ENCODE assay signal across 10 mouse cellular contexts in genomic region chr14:80039645-80040272, GRCm38 (mm10). TPM values are rescaled to one million over a fixed set of nuclear protein-coding genes. Genes with fewer than 3 reads are reported as not detected.
DNase-seq lines count a peak whose midpoint lies in the region; ATAC-seq and TF ChIP-seq lines count a peak whose summit lies in the region.
"Had no signal": no experiment of that assay in that cellular context is flagged by ENCODE, and none has a peak within 500 bp of the region (broad histone marks: within the 10 kb centered on the region; RNA-seq: fewer than 3 reads in every experiment).

No protein-coding gene starts in this region.

- H3K4me2 ChIP-seq in lung, embryonic 14.5 days = no peak overlapping the region
- no peak overlapping the region for H3K4me2 ChIP-seq in hindbrain, embryonic 14.5 days (replicated peaks)
- no peak overlapping the region for H3K4me2 ChIP-seq in stomach, embryonic 16.5 days (ENCODE audit: low read depth, low read length)

- no peaks in the 10 kb centered on the region for H3K27me3 ChIP-seq in lung, embryonic 14.5 days (ENCODE audit: insufficient read depth, low read length)
- H3K27me3 ChIP-seq in hindbrain, embryonic 14.5 days (ENCODE audit: control insufficient read depth, insufficient read depth, low read length) = no peaks in the 10 kb centered on the region
- H3K27me3 ChIP-seq in stomach, embryonic 16.5 days (ENCODE audit: control insufficient read depth, insufficient read depth, low read length) = no peaks in the 10 kb centered on the region

- H3K9ac ChIP-seq in lung, embryonic 14.5 days = no peak overlapping the region
- no peak overlapping the region for H3K9ac ChIP-seq in hindbrain, embryonic 14.5 days
- no peak overlapping the region for H3K9ac ChIP-seq in stomach, embryonic 16.5 days (ENCODE audit: low read length)
- H3K9ac ChIP-seq: liver, embryonic 14.5 days had no signal

- WGBS in lung, embryonic 14.5 days = 44% methylated on average over 4 of the region's 4 CpGs
- WGBS in lung, adult 2 months = 63% methylated on average over 4 of the region's 4 CpGs
- 63% methylated on average over 4 of the region's 4 CpGs for WGBS in hindbrain, embryonic 14.5 days
- WGBS in stomach, embryonic 16.5 days = 54% methylated on average over 4 of the region's 4 CpGs

- no peaks in the 10 kb centered on the region for H3K4me1 ChIP-seq in lung, embryonic 14.5 days (ENCODE audit: insufficient read depth)
- no peaks in the 10 kb centered on the region for H3K4me1 ChIP-seq in lung, adult 2 months (ENCODE audit: control insufficient read depth, insufficient read depth, low read length)
- H3K4me1 ChIP-seq in hindbrain, embryonic 14.5 days (replicated peaks; ENCODE audit: control insufficient read depth, insufficient read depth, low read length) = 0 out of 2 replicates have a peak, but pooled peaks cover 8% of the 10 kb centered on the region
- peaks cover 4% of the 10 kb centered on the region; the same call in 1 of the 2 replicates for H3K4me1 ChIP-seq in stomach, embryonic 16.5 days (ENCODE audit: control insufficient read depth, insufficient read depth, low read length)

- no peaks in the 10 kb centered on the region for H3K9me3 ChIP-seq in lung, embryonic 14.5 days (ENCODE audit: low read depth, low read length)
- 0 out of 2 replicates have a peak, but pooled peaks cover 8% of the 10 kb centered on the region for H3K9me3 ChIP-seq in hindbrain, embryonic 14.5 days (ENCODE audit: control insufficient read depth, low read length)
- no peaks in the 10 kb centered on the region for H3K9me3 ChIP-seq in stomach, embryonic 16.5 days (replicated peaks; ENCODE audit: control insufficient read depth, low read length)

- no peak for TF ChIP-seq CTCF in lung, embryonic 14.5 days (IDR thresholded peaks at IDR 0.05; ENCODE audit: low read depth)
- no peak for TF ChIP-seq CTCF in lung, adult 2 months (IDR thresholded peaks at IDR 0.05; ENCODE audit: insufficient read depth, low read length)

- DNase-seq in lung, embryonic 14.5 days = peak; percentile 65
- DNase-seq in lung, adult 2 months = no peak
- peak; percentile 49 for DNase-seq in hindbrain, embryonic 14.5 days (ENCODE audit: low spot score)
- DNase-seq in kidney, postnatal 36 days = peak; percentile 31
- DNase-seq in frontal cortex, postnatal 36 days (ENCODE audit: low spot score in 2 of 2) = no peak
- DNase-seq in layer of hippocampus, adult 11-12 months (ENCODE audit: low spot score) = no peak
- DNase-seq: cerebellum, adult 11 months; layer of hippocampus, adult 9-11 months had no signal

- H3K27ac ChIP-seq in lung, embryonic 14.5 days (ENCODE audit: low read depth) = no peak overlapping the region
- H3K27ac ChIP-seq in hindbrain, embryonic 14.5 days = no peak overlapping the region
- H3K27ac ChIP-seq in stomach, embryonic 16.5 days (ENCODE audit: low read length) = no peak overlapping the region
- H3K27ac ChIP-seq: liver, embryonic 14.5 days had no signal

- H3K36me3 ChIP-seq in lung, embryonic 14.5 days (ENCODE audit: insufficient read depth) = no peaks in the 10 kb centered on the region
- no peaks in the 10 kb centered on the region for H3K36me3 ChIP-seq in hindbrain, embryonic 14.5 days (replicated peaks; ENCODE audit: control insufficient read depth, insufficient read depth)
- H3K36me3 ChIP-seq in stomach, embryonic 16.5 days (ENCODE audit: control insufficient read depth, insufficient read depth, low read length) = no peaks in the 10 kb centered on the region

- peak; percentile 35; the same call in 1 of the 2 replicates for ATAC-seq in lung, embryonic 14.5 days (ENCODE audit: insufficient read depth)
- ATAC-seq in hindbrain, embryonic 14.5 days (ENCODE audit: low FRiP score) = 0 out of 2 replicates have a peak, but pooled peaks have one; percentile 37
- 0 out of 2 replicates have a peak, but pooled peaks have one; percentile 25 for ATAC-seq in stomach, embryonic 16.5 days (ENCODE audit: insufficient read depth, low FRiP score)

- H3K4me3 ChIP-seq in lung, embryonic 14.5 days (ENCODE audit: low read depth, low read length) = no peak overlapping the region
- H3K4me3 ChIP-seq in lung, adult 2 months (replicated peaks; ENCODE audit: extremely low read depth, low read depth, low read length) = no peak overlapping the region
- no peak overlapping the region for H3K4me3 ChIP-seq in hindbrain, embryonic 14.5 days (replicated peaks; ENCODE audit: low read length)
- no peak overlapping the region for H3K4me3 ChIP-seq in stomach, embryonic 16.5 days (replicated peaks; ENCODE audit: low read length)

- TF ChIP-seq POLR2A in lung, adult 2 months (IDR thresholded peaks at IDR 0.05; ENCODE audit: borderline replicate concordance, extremely low read depth, low read depth, low read length) = no peak

RNA-seq across cellular contexts. Expression of gene Olfm4, which starts 55.9 kb away (rescaled TPM):
- 0.82 and 1.4 TPM in 2 replicates for polyA plus RNA-seq in lung, embryonic 14.5 days (2014; fragmentation: Nextera tagmentation; extraction: Ambion mirVana)
- polyA plus RNA-seq in lung, adult 2 months (2012; rRNA removed) = 0.03 TPM in 1 of 2 replicates, not detected in the other
- 1.2 TPM in 2 replicates for polyA plus RNA-seq in hindbrain, embryonic 14.5 days (2014; fragmentation: Nextera tagmentation; extraction: Ambion mirVana)
- 24.9 and 27.8 TPM in 2 replicates for polyA plus RNA-seq in stomach, embryonic 16.5 days (2015; fragmentation: Nextera tagmentation; extraction: Ambion mirVana)

Comparison
In these comparisons a context has a peak if more than half of its experiments do, and no peak if none do; other contexts are left out.
1. DNase-seq: peak in lung, embryonic 14.5 days (single experiment), hindbrain, embryonic 14.5 days (single experiment) and kidney, postnatal 36 days (2 of 2); none in lung, adult 2 months (single experiment), frontal cortex, postnatal 36 days (0 of 2) and layer of hippocampus, adult 11-12 months (single experiment).
2. RNA of gene Olfm4, which starts 55.9 kb away (polyA plus RNA-seq): 24.9 to 27.8 TPM in stomach, embryonic 16.5 days; 1.2 TPM in hindbrain, embryonic 14.5 days, 0.82 to 1.4 TPM in lung, embryonic 14.5 days and 0.03 TPM in lung, adult 2 months; every median in the first group is over 10 times any median in the second.
3. Peak in every context shown above with its lines, with median percentiles within 50 percentile points of each other: ATAC-seq.